Mouse (Mus musculus) kidney, adult 2 months (tissue): ENCODE results near the gene D930020B18Rik. TPM values are rescaled to one million over a fixed set of nuclear protein-coding genes. Genes with fewer than 3 reads are reported as not detected.

Experiments
- DNase-seq: peaks from one replicate; pipeline ENCODE4 v3.0.0; 2021
- H3K27ac ChIP-seq: fragments of 200-500 bp; 2 replicates; pipeline ENCODE4 v1.5.1; 2012; ENCODE audit warnings: low read depth, low read length, control low read depth, inconsistent platforms; ENCODE audit not compliant: insufficient read depth
- H3K27me3 ChIP-seq: fragments of 200-500 bp; replicated peaks from 2 replicates; pipeline ENCODE4 v1.6.1; 2012; ENCODE audit warnings: mild to moderate bottlenecking, moderate library complexity, low read length, inconsistent platforms; ENCODE audit not compliant: control insufficient read depth, insufficient read depth
- H3K36me3 ChIP-seq: fragments of 200-500 bp; 2 replicates; pipeline ENCODE4 v1.6.1; 2012; ENCODE audit warnings: mild to moderate bottlenecking, moderate library complexity, low read length, inconsistent platforms; ENCODE audit not compliant: control insufficient read depth, insufficient read depth
- H3K4me1 ChIP-seq: fragments of 200-500 bp; 2 replicates; pipeline ENCODE4 v1.6.1; 2011; ENCODE audit warnings: low read length; ENCODE audit not compliant: control insufficient read depth, insufficient read depth
- H3K4me3 ChIP-seq: fragments of 200-500 bp; 2 replicates; pipeline ENCODE4 v1.5.1; 2011; ENCODE audit warnings: mild to moderate bottlenecking, low read depth, low read length, control low read depth; ENCODE audit not compliant: insufficient read depth
- CTCF ChIP-seq: fragments of 200-500 bp; conservative IDR thresholded peaks from 2 replicates; pipeline ENCODE4 v1.5.1; 2011; ENCODE audit warnings: low read depth, mild to moderate bottlenecking, control low read depth, low read length, moderate library complexity, mixed read lengths; ENCODE audit not compliant: insufficient read depth, insufficient read length
- POLR2A ChIP-seq: fragments of 200-500 bp; IDR thresholded peaks from one replicate; pipeline ENCODE4 v1.6.1; 2011; ENCODE audit warnings: low read depth, low read length, control low read depth
- WGBS: fragments of 180-500 bp; shearing (Covaris S2); methylation state at CpG from one replicate; pipeline ENCODE4 v1.1.7; 2018; 5-methylcytosine and 5-hydroxymethylcytosine counted together
- polyA plus RNA-seq: library from polyadenylated mRNA; depleted of rRNA; stranded (reverse); fragments of >200 nt; gene quantifications from 2 replicates; pipeline ENCODE4 v1.2.3, GENCODE M21; 2012

D930020B18Rik gene
- polyA plus RNA-seq, 1 experiment, result 0.02 TPM

DNA sequence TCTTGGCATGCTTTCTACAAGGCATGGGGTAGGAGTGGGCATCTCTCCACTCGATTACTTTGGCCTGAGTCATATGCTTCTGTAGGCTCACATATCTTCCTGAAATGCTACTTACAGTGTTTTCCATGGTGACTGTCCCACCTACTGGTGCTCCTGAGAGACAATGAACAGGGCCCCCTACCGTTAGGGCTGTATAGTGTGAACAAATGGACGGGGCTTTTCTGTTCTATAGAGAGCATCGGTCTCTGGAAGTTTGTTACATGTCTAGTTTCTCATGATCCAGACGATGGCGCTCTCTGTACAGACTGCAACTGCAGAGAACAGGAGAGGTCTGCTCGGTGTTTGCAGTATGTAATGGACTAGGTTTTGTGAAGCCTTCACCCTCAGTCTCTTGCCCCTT lies 46.1 kb downstream of the D930020B18Rik start:
- TF ChIP-seq POLR2A (no peak), CTCF (no peak)
- no peaks in the 10 kb centered on the region for H3K27me3 ChIP-seq
- no peak overlapping the region for H3K4me3 ChIP-seq
- 79% methylated on average over 7 of the region's 7 CpGs for WGBS
- H3K4me1 ChIP-seq, result no peaks in the 10 kb centered on the region
- H3K27ac ChIP-seq, result no peak overlapping the region
- no peak for DNase-seq
- H3K36me3 ChIP-seq, result no peaks in the 10 kb centered on the region

DNA sequence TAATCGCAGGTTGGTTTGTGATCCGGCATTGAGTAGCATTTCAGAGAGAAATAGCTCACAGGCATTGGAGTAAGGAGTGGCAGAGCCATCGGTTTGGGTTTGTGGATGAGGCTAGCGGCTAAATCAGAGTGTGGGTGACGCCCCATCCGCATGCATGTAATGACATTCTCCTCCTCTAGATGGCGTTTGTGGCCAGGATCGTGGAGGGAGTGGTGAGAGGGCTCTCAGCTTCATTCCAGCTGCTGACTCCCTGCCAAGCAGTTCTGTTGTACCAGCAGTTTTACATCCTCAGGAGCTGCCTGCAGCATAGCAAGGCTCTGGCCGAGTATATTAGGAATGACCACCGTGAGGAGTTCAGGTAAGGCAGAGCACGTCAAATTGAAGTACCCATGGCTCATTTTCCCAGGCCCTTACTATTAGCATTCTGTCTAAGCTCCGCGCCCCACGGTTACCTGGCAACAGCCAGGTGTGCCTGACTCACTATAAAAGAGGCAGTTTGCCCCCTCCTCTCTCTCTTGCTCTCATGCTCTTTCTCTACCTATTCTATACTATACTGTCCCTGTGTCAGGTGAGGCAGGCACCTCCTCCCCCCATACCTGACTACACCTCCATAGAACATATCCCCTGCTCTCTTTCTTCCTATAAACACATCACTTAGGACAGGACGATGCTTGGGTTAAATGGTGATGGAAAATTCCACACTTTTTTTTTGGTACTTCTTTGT lies 48.4 kb downstream of the D930020B18Rik start:
- H3K4me3 ChIP-seq, result no peak overlapping the region
- DNase-seq, result peak; percentile 80
- peak; percentile 91 for TF ChIP-seq CTCF
- no peak for TF ChIP-seq POLR2A
- H3K27me3 ChIP-seq, result no peaks in the 10 kb centered on the region
- H3K4me1 ChIP-seq, result no peaks in the 10 kb centered on the region
- no peaks in the 10 kb centered on the region for H3K36me3 ChIP-seq
- no peak overlapping the region for H3K27ac ChIP-seq
- 18% methylated on average over 15 of the region's 15 CpGs for WGBS

DNA sequence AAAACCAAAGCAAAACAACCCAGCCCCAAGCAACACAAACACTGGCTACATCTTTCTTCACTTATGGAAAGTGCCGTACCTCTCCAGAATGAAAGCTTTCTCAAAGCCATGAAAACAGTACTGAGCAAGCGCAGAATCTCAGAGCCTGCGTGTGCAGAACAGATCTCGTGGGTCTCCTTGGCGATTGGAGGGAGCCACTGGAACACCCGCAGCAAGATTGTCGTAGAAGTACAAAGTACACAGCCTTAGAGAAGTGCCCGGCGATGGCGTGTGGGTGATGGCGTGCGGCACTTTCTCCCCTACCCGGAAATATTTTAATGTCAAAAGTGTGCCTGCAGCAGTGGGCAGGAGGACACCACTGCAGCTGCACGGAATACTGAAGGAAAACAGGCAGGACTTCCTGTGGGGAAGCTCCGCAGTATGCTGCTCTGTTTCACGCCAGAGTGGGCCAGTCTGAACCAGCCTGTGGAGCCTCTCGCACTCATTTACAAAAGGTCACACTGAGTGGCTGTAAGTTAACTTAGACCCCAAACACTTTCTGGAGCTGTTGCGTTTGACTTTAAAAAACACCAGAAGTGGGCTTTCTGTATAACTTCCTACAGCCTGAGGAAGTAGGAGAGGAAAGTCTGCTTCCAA lies 51.7 kb downstream of the D930020B18Rik start:
- no peaks in the 10 kb centered on the region for H3K36me3 ChIP-seq
- H3K4me3 ChIP-seq, result peak overlapping the region; percentile 37
- no peak overlapping the region for H3K27ac ChIP-seq
- no peaks in the 10 kb centered on the region for H3K27me3 ChIP-seq
- peak; percentile 26 for DNase-seq
- WGBS, result 19% methylated on average over 18 of the region's 18 CpGs
- H3K4me1 ChIP-seq, result no peaks in the 10 kb centered on the region
- TF ChIP-seq POLR2A, result no peak
- TF ChIP-seq CTCF, result no peak

DNA sequence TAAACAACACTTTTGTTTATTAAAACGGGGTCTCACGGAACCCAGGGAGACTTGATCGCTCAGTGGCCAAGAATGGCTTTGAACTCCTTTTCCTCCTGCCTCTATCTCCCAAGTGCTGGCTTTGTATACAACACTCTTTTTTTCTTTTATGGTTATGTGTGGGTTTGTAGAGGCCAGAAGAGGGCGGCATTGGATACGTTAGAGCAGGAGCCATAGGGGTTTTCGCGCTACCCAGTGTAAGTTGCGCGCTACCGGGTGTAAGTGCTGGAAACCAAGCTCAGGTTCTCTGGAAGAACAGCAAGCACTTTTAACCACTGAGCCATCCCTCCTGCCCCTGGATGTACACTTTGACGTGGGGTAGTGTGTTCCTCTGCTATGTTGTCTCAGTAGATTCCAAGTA lies 53.2 kb downstream of the D930020B18Rik start:
- no peaks in the 10 kb centered on the region for H3K36me3 ChIP-seq
- WGBS, result 95% methylated on average over 11 of the region's 11 CpGs
- H3K27ac ChIP-seq, result no peak overlapping the region
- TF ChIP-seq CTCF, result no peak
- no peak for TF ChIP-seq POLR2A
- DNase-seq, result no peak
- no peaks in the 10 kb centered on the region for H3K27me3 ChIP-seq
- H3K4me3 ChIP-seq, result no peak overlapping the region
- no peaks in the 10 kb centered on the region for H3K4me1 ChIP-seq

DNA sequence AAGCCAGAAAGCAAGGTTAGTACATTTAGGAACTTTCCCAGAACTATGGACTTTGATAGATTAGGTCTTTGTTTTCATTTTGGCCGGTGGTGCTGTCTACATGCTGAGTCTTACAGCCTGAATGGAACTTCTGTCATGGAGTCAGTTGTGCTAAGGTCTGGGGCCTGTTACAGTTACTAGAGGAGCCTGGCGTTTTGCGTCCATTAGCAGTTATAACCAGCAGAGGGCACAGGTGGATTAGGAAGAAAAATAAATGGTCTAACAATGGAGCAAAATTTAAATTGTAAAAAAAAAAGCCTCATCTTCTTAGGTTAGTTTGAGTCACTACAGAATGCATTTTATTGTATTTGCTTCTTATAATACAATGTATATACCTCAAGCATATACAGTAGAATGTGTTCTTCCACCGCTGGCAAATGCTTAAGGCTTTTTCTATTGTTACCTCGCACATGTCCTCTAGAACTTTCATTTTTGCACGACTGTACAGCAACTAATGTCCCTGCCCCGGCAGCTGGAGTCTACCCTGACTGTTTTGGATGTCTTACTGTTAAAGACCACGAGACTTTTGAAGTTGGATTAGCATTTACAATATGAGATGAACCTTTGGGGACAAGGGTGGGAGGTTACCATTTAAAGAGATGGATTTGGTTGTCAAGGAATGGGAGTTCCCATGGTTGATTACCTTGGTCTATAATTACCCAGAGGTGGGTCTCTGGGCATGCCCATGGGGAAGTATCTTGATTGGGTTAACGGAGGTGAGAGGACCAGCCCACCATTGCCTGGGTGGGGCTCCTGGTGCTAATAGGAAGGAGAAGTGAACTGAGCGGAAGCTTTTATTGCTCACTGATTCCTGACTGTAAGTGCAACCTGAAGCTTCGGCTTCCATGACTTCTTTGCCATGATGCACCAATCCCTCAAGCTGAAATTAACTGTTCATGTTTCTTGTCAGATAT lies 60.2 kb downstream of the D930020B18Rik start:
- peak; percentile 48 for TF ChIP-seq CTCF
- TF ChIP-seq POLR2A, result no peak
- no peaks in the 10 kb centered on the region for H3K4me1 ChIP-seq
- H3K27me3 ChIP-seq, result no peaks in the 10 kb centered on the region
- H3K4me3 ChIP-seq, result no peak overlapping the region
- H3K36me3 ChIP-seq, result no peaks in the 10 kb centered on the region
- DNase-seq, result peak; percentile 53
- 44% methylated on average over 11 of the region's 11 CpGs for WGBS
- no peak overlapping the region for H3K27ac ChIP-seq

DNA sequence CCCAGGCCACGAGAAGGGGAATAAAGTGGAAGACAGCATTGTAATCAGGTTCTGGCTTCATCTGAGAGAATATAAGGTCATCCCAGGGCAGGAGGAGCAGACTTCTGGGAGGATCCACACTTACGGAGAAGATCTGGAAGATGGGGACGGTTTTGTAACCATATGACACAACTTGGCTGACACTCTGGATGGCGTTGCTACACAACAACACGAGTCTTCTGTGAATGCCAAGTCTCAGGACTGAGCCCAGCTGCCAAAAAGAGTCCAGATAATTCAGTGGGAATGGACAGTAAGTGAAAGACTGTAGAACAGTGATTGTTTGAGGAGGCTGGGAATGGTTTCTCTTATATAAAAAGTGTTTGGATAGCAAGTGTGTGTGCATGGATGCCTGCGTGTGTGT lies 62.2 kb downstream of the D930020B18Rik start:
- Histone ChIP-seq H3K36me3 (no peaks in the 10 kb centered on the region), H3K4me1 (no peaks in the 10 kb centered on the region), H3K4me3 (no peak overlapping the region), H3K27me3 (no peaks in the 10 kb centered on the region), H3K27ac (no peak overlapping the region)
- no peak for DNase-seq
- TF ChIP-seq POLR2A, result no peak
- no peak for TF ChIP-seq CTCF
- 79% methylated on average over 6 of the region's 6 CpGs for WGBS
